ENCODE assay signal across 9 mouse cellular contexts in genomic region chr5:140194173-140194572, GRCm38 (mm10).
DNase-seq lines count a peak whose midpoint lies in the region; ATAC-seq and TF ChIP-seq lines count a peak whose summit lies in the region.
"Had no signal": no experiment of that assay in that cellular context is flagged by ENCODE, and none has a peak within 500 bp of the region (broad histone marks: within the 10 kb centered on the region; RNA-seq: fewer than 3 reads in every experiment).

No protein-coding gene starts in this region.

- H3K9ac ChIP-seq in midbrain, embryonic 16.5 days (ENCODE audit: low read depth, low read length), result no peak overlapping the region
- H3K9ac ChIP-seq: limb, embryonic 12.5 days had no signal

- H3K27ac ChIP-seq in midbrain, embryonic 16.5 days (ENCODE audit: low read length), result no peak overlapping the region; the same call in 1 of the 2 replicates
- H3K27ac ChIP-seq: limb, embryonic 12.5 days had no signal

- H3K4me2 ChIP-seq in midbrain, embryonic 16.5 days (ENCODE audit: low read length), result no peak overlapping the region
- H3K4me2 ChIP-seq: limb, embryonic 12.5 days had no signal

- 28% methylated on average over 11 of the region's 11 CpGs for WGBS in midbrain, embryonic 16.5 days

- 0 out of 2 replicates have a peak, but pooled peaks cover 2% of the 10 kb centered on the region for H3K36me3 ChIP-seq in midbrain, embryonic 16.5 days (ENCODE audit: control insufficient read depth, insufficient read depth, low read length)

- ATAC-seq in midbrain, embryonic 16.5 days, result 0 out of 2 replicates have a peak, but pooled peaks have one; percentile 47
- ATAC-seq in cerebellum, adult (ENCODE audit: insufficient number of reproducible peaks, low FRiP score, low TSS enrichment), result no peak

- no peaks in the 10 kb centered on the region for H3K9me3 ChIP-seq in midbrain, embryonic 16.5 days (replicated peaks; ENCODE audit: control insufficient read depth, low read length, poor library complexity, severe bottlenecking)
- H3K9me3 ChIP-seq: limb, embryonic 12.5 days had no signal

- TF ChIP-seq CTCF in brain, embryonic 14.5 days (IDR thresholded peaks at IDR 0.05; ENCODE audit: borderline replicate concordance, extremely low read depth, insufficient read depth, insufficient read length), result no peak

- TF ChIP-seq POLR2A in brain, embryonic 14.5 days (IDR thresholded peaks at IDR 0.05; ENCODE audit: borderline replicate concordance, extremely low read depth, insufficient read depth, insufficient read length, poor library complexity, severe bottlenecking), result no peak

- no peaks in the 10 kb centered on the region for H3K27me3 ChIP-seq in midbrain, embryonic 16.5 days (ENCODE audit: control insufficient read depth, insufficient read depth, low read depth, low read length)
- H3K27me3 ChIP-seq: limb, embryonic 12.5 days had no signal

- DNase-seq in gastrocnemius, postnatal 14 days, result peak; percentile 40
- no peak for DNase-seq in gastrocnemius, adult 18-20 months (ENCODE audit: low spot score)
- peak; percentile 71 for DNase-seq in brain, embryonic 14.5 days (ENCODE audit: low read depth)
- peak; percentile 41 to 42 for DNase-seq in heart, postnatal 10 days
- no peak for DNase-seq in natural killer cell, adult 2 months (ENCODE audit: low spot score in 2 of 2)
- DNase-seq in embryo, embryonic 11 days, result no peak

- peaks cover 15% of the 10 kb centered on the region for H3K4me1 ChIP-seq in midbrain, embryonic 16.5 days (ENCODE audit: control insufficient read depth, insufficient read depth, low read length)

- intact Hi-C loops in gastrocnemius, postnatal 14 days (cut with DNase I; ENCODE audit: low total_unique reads), result no loop called here
- intact Hi-C loops in heart, postnatal 10 days (cut with DNase I), result no loop called here

- H3K4me3 ChIP-seq in midbrain, embryonic 16.5 days (ENCODE audit: low read depth, low read length), result no peak overlapping the region
- H3K4me3 ChIP-seq: limb, embryonic 12.5 days had no signal

Comparison
In these comparisons a context has a peak if more than half of its experiments do, and no peak if none do; other contexts are left out.
1. DNase-seq: peak in gastrocnemius, postnatal 14 days (single experiment), brain, embryonic 14.5 days (single experiment) and heart, postnatal 10 days (2 of 2); none in gastrocnemius, adult 18-20 months (single experiment), natural killer cell, adult 2 months (0 of 2) and embryo, embryonic 11 days (single experiment).